Mouse (Mus musculus) embryonic fibroblast, embryonic 13.5 days (primary cell): Measurements from ENCODE around the gene Csf1. TPM values are rescaled to one million over a fixed set of nuclear protein-coding genes. Genes with fewer than 3 reads are reported as not detected.

Source experiments
- H3K27ac ChIP-seq: 2 replicates; pipeline ENCODE4 v1.5.1; 2012; ENCODE audit warnings: low read length, control low read depth, inconsistent platforms; ENCODE audit not compliant: insufficient read depth
- H3K4me1 ChIP-seq: 2 replicates; pipeline ENCODE4 v1.6.1; 2011; ENCODE audit warnings: low read length; ENCODE audit not compliant: control insufficient read depth, insufficient read depth
- H3K4me3 ChIP-seq: 2 replicates; pipeline ENCODE4 v1.5.1; 2011; ENCODE audit warnings: mild to moderate bottlenecking, control low read depth, low read length; ENCODE audit not compliant: insufficient read depth
- CTCF ChIP-seq: IDR thresholded peaks from 2 replicates; pipeline ENCODE4 v1.5.1; 2011; ENCODE audit warnings: mild to moderate bottlenecking, control low read depth, low read length, moderate library complexity, borderline replicate concordance; ENCODE audit not compliant: insufficient read depth
- POLR2A ChIP-seq: IDR thresholded peaks from 2 replicates; pipeline ENCODE4 v1.6.1; 2011; ENCODE audit warnings: low read depth, mild to moderate bottlenecking, control low read depth, low read length, moderate library complexity
- polyA plus RNA-seq: library from polyadenylated mRNA; stranded (reverse); fragments of >200 nt; gene quantifications from 2 replicates; pipeline ENCODE4 v1.2.4, GENCODE M21; 2011; ENCODE audit warnings: low read depth; ENCODE audit not compliant: missing spikeins, insufficient read length

Csf1 gene
- polyA plus RNA-seq, 1 experiment = 208 TPM

GRCm38 (mm10) chr3:107794890-107795289 is 34.6 kb upstream of the Csf1 start:
- no peak for TF ChIP-seq CTCF
- no peak for TF ChIP-seq POLR2A
- no peak overlapping the region for H3K4me3 ChIP-seq
- peak overlapping the region; percentile 39 for H3K27ac ChIP-seq
- peaks cover 26% of the 10 kb centered on the region for H3K4me1 ChIP-seq

- TF ChIP-seq POLR2A (0 out of 2 replicates have a peak, but pooled peaks have one; percentile 24), CTCF (no peak)
- Histone ChIP-seq H3K27ac (peak overlapping the region; percentile 93), H3K4me3 (no peak overlapping the region), H3K4me1 (peaks cover 32% of the 10 kb centered on the region)
Observed at GRCm38 (mm10) chr3:107793300-107794201, 33.3 kb upstream of the Csf1 start.

GRCm38 (mm10) chr3:107792736-107793135 is 32.5 kb upstream of the Csf1 start:
- Histone ChIP-seq H3K27ac (peak overlapping the region; percentile 93), H3K4me1 (peaks cover 32% of the 10 kb centered on the region), H3K4me3 (no peak overlapping the region)
- no peak for TF ChIP-seq POLR2A
- TF ChIP-seq CTCF = no peak

- Histone ChIP-seq H3K4me1 (peaks cover 28% of the 10 kb centered on the region), H3K4me3 (no peak overlapping the region), H3K27ac (no peak overlapping the region)
- TF ChIP-seq CTCF = no peak
Observed at GRCm38 (mm10) chr3:107790766-107791303, 30.6 kb upstream of the Csf1 start.

GRCm38 (mm10) chr3:107790227-107790626 is 30.0 kb upstream of the Csf1 start:
- Histone ChIP-seq H3K4me3 (no peak overlapping the region), H3K4me1 (peaks cover 25% of the 10 kb centered on the region), H3K27ac (no peak overlapping the region)
- no peak for TF ChIP-seq POLR2A
- no peak for TF ChIP-seq CTCF

- H3K27ac ChIP-seq = no peak overlapping the region
- no peak for TF ChIP-seq POLR2A
- no peak for TF ChIP-seq CTCF
- H3K4me3 ChIP-seq = no peak overlapping the region
- peaks cover 18% of the 10 kb centered on the region for H3K4me1 ChIP-seq
Observed at GRCm38 (mm10) chr3:107788885-107789284, 28.6 kb upstream of the Csf1 start.

- H3K4me3 ChIP-seq = no peak overlapping the region
- TF ChIP-seq POLR2A = no peak
- H3K27ac ChIP-seq = no peak overlapping the region
- peaks cover 11% of the 10 kb centered on the region for H3K4me1 ChIP-seq
Observed at GRCm38 (mm10) chr3:107787613-107788501, 27.6 kb upstream of the Csf1 start.

- H3K4me3 ChIP-seq = no peak overlapping the region
- TF ChIP-seq CTCF (no peak), POLR2A (no peak)
- H3K4me1 ChIP-seq = peaks cover 10% of the 10 kb centered on the region; the same call in 1 of the 2 replicates
- H3K27ac ChIP-seq = no peak overlapping the region
Observed at GRCm38 (mm10) chr3:107786980-107787612, 26.8 kb upstream of the Csf1 start.

GRCm38 (mm10) chr3:107786344-107786743 is 26.1 kb upstream of the Csf1 start:
- Histone ChIP-seq H3K27ac (no peak overlapping the region), H3K4me3 (no peak overlapping the region), H3K4me1 (0 out of 2 replicates have a peak, but pooled peaks cover 5% of the 10 kb centered on the region)
- TF ChIP-seq POLR2A (no peak), CTCF (no peak)

- TF ChIP-seq POLR2A (no peak), CTCF (no peak)
- H3K4me1 ChIP-seq = 0 out of 2 replicates have a peak, but pooled peaks cover 5% of the 10 kb centered on the region
- H3K4me3 ChIP-seq = no peak overlapping the region
- H3K27ac ChIP-seq = no peak overlapping the region
Observed at GRCm38 (mm10) chr3:107785546-107785945, 25.3 kb upstream of the Csf1 start.
